Mouse (Mus musculus): ENCODE data around the gene Mmachc.

DNA sequence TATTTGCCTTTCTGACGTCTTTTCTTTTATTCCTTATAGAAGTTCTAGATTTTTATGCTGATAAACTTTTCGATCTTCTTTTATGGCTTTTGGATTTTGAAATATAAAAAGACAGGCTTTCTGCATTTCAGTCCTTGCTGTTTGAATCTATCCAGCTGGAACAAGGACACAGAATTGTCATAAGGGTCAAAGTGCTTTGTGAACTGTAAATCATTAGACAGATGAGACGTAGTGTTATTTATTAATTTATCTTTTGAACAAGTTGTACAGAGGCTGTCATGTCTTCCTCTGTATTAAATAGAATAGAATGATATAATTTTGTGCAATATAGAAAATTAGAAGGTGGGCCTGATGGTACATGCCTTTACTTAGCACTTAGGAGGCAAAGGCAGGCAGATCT, 19.2 kb upstream of the Mmachc start:
- TF ChIP-seq POLR2A (IDR thresholded peaks at IDR 0.05; ENCODE audit: borderline replicate concordance, extremely low read depth, low read depth, low read length) (no peak), CTCF (IDR thresholded peaks at IDR 0.05; ENCODE audit: insufficient read depth, low read length) (no peak)
